Mouse (Mus musculus): ENCODE data around the gene Olfr906. TPM values are rescaled to one million over a fixed set of nuclear protein-coding genes. Genes with fewer than 3 reads are reported as not detected.

The Olfr906 gene
- total RNA-seq (2017): not detected in 2 replicates

DNA sequence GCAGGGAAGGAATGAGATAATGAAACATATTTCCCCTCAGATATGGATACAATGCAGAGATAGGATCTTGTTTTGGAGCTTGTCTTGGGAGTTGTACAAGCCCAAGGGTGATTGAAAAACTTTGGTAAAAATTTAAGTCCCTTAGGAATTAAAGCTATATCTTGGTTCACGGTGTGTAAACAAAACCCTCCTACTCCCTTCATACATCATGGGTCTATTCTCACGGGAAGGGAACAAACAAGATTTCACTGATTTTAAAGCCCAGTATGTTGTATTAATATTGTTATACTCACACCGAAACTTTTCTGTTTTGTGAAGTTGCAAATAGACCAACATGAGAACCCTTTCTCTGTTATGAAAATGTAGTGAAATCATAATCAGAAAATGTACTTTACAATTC is at the start of gene Olfr906:
Gene Olfr906, plus strand, starts transcription at position 301 of the 400 bp plus-strand sequence.
- no peak for ATAC-seq (replicated peaks; ENCODE audit: low read depth, poor library complexity, severe bottlenecking)

DNA sequence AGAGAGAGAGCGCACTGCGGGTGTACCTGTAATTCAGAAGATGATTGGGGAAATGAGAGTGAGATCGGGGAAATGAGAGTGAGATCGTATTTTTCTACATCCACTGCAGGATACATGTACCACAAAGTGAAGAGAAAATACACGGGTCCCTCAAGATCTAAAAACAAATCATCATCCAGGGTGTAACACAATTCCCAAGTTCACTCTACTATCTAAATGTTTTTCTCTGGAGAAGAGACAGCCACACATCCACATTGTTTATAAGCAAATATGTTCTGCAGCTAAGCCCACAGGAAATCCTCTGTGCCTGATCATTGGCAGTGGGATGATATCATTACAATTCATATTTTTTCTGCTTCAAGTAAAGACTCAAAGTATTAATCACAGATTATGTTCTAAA is 39.5 kb upstream of the Olfr906 start, which contains the start of gene Olfr902:
Gene Olfr902, plus strand, starts transcription at position 301 of the 400 bp plus-strand sequence.
- no peak for ATAC-seq (replicated peaks; ENCODE audit: low read depth, poor library complexity, severe bottlenecking)

GRCm38 (mm10) chr9:38462844-38463243 is 24.0 kb upstream of the Olfr906 start, which contains the start of gene Olfr904:
Gene Olfr904, plus strand, starts transcription at chr9:38463144.
- ATAC-seq (replicated peaks; ENCODE audit: low read depth, poor library complexity, severe bottlenecking): no peak

GRCm38 (mm10) chr9:38470807-38471206 is 16.1 kb upstream of the Olfr906 start, which contains the start of gene Olfr905:
Gene Olfr905, plus strand, starts transcription at chr9:38471107.
- ATAC-seq (replicated peaks; ENCODE audit: low read depth, poor library complexity, severe bottlenecking): no peak

DNA sequence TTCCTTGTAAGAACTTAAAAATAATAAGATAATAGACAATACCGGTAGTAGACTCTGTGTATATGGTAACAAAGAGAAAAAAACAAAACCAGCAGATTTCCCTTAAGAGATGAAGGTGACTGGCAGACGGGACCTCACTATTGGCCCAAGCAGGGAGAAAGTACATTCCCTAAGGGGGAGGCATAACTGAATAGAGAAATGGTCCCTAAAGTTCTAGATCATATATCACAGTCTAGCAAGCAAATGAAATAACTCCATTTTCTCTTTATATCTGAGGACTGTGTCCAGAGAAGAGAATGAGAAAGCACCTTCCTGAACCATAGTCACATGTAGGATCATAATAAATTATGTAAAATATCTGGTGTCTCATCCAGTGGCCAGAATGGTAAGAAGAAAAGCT is 8.6 kb downstream of the Olfr906 start, which contains the start of gene Olfr907:
Gene Olfr907, plus strand, starts transcription at position 301 of the 400 bp plus-strand sequence.
- ATAC-seq (replicated peaks; ENCODE audit: low read depth, poor library complexity, severe bottlenecking): no peak

DNA sequence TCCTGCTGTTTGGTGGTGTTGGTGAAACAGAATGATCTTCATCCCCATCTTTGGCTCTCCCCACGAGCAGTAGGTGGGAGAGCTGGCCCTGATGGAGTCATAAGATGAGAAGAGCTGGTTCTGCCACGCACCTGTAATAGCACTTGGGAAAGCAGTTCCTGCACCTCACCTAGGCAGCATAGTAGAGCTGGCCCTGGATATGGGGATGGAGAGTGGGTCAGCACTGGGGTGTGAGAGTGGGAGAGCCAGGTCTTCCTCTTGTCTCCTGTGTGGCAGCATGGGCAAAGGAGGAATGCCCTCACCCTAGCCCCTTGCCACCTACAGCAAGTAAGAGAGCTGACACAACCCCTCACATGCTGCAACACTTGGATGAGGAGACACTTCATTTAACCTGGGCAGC is 25.5 kb downstream of the Olfr906 start:
- ATAC-seq (replicated peaks; ENCODE audit: low read depth, poor library complexity, severe bottlenecking): no peak

DNA sequence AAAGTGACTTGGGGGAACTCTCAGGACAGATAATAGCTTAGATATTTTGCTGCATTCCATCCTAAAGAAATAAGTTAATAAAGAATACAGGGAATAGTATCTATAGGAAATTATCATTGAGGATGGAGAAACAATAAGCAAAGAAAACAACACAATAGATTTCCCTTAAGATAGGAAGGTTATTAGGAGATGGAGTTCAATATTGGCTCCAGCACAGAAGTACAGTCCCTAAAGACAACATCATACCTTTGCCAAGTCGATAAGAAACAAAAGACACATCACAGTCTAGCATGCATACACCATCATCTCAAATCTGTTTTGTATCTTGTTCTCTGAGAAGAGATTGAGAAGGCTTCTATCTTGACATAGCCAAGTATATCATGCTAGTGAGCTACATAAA is 34.4 kb downstream of the Olfr906 start, which contains the start of gene Olfr911-ps1:
Gene Olfr911-ps1, plus strand, starts transcription at position 301 of the 400 bp plus-strand sequence.
- no peak for ATAC-seq (replicated peaks; ENCODE audit: low read depth, poor library complexity, severe bottlenecking)

DNA sequence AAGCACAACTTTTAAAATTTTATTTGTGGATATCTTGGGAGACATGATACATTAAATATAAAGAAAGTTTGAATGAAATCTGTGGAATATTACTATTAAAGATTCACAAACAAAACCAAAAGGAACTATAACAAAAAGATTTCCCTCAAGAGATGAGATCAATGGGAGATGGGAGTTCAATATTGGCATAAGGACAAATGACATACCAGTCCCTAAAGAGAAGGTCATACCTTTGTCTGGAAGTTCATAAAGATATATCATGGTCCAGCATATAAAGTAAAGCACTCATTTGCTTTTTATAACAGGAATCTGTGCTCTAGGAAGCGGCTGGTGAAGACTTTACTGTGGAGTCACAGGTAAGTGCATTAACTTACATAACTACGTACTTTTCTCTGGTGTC is 50.7 kb downstream of the Olfr906 start, which contains the start of gene Olfr910:
Gene Olfr910, plus strand, starts transcription at position 301 of the 400 bp plus-strand sequence.
- no peak for ATAC-seq (replicated peaks; ENCODE audit: low read depth, poor library complexity, severe bottlenecking)

Other genes with a start within 250 kb of the Olfr906 start
- not detected in 2 replicates for gene Olfr143, start 234.3 kb upstream of the Olfr906 start, total RNA-seq (2017)
- gene Olfr895, start 219.2 kb upstream of the Olfr906 start, total RNA-seq (2017): not detected in 2 replicates
- not detected in 2 replicates for gene Olfr896-ps1, start 196.0 kb upstream of the Olfr906 start, total RNA-seq (2017)
- gene Olfr25, start 158.0 kb upstream of the Olfr906 start, total RNA-seq (2017): not detected in 2 replicates
- not detected in 2 replicates for gene Olfr898, start 138.7 kb upstream of the Olfr906 start, total RNA-seq (2017)
- not detected in 2 replicates for gene Olfr250, start 120.2 kb upstream of the Olfr906 start, total RNA-seq (2017)
- not detected in 2 replicates for gene Olfr251, start 110.0 kb upstream of the Olfr906 start, total RNA-seq (2017)
- gene Olfr147, start 85.4 kb upstream of the Olfr906 start, total RNA-seq (2017): not detected in 2 replicates
- gene Olfr901, start 57.6 kb upstream of the Olfr906 start, total RNA-seq (2017): not detected in 2 replicates
- not detected in 2 replicates for gene Olfr902, start 39.4 kb upstream of the Olfr906 start, total RNA-seq (2017)
- not detected in 2 replicates for gene Olfr904, start 23.9 kb upstream of the Olfr906 start, total RNA-seq (2017)
- not detected in 2 replicates for gene Olfr905, start 16.0 kb upstream of the Olfr906 start, total RNA-seq (2017)
- gene Olfr907, start 8.7 kb downstream of the Olfr906 start, total RNA-seq (2017): not detected in 2 replicates
- not detected in 2 replicates for gene Olfr911-ps1, start 34.5 kb downstream of the Olfr906 start, total RNA-seq (2017)
- gene Olfr910, start 50.8 kb downstream of the Olfr906 start, total RNA-seq (2017): not detected in 2 replicates
- not detected in 2 replicates for gene Olfr912, start 93.1 kb downstream of the Olfr906 start, total RNA-seq (2017)
- gene Olfr913, start 105.7 kb downstream of the Olfr906 start, total RNA-seq (2017): not detected in 2 replicates
- gene Olfr914, start 118.0 kb downstream of the Olfr906 start, total RNA-seq (2017): not detected in 2 replicates
- not detected in 2 replicates for gene Olfr916, start 172.8 kb downstream of the Olfr906 start, total RNA-seq (2017)
- gene Olfr917, start 178.8 kb downstream of the Olfr906 start, total RNA-seq (2017): not detected in 2 replicates
- not detected in 2 replicates for gene Olfr918, start 187.5 kb downstream of the Olfr906 start, total RNA-seq (2017)
- gene Olfr919, start 216.6 kb downstream of the Olfr906 start, total RNA-seq (2017): not detected in 2 replicates
- 34.5 and 37.0 TPM in 2 replicates for gene Vwa5a, start 231.2 kb downstream of the Olfr906 start, total RNA-seq (2017)

All from common myeloid progenitor, adult 5-6 weeks (primary cell).